Mouse (Mus musculus): ENCODE measurements around the gene Ccl11. TPM values are rescaled to one million over a fixed set of nuclear protein-coding genes. Genes with fewer than 3 reads are reported as not detected.
A peak's percentile ranks its signal among the peaks of the same experiment; 100 is the strongest.

Ccl11 gene
- total RNA-seq (2021), result under 1 TPM; 0.83 to 0.95 TPM
- long read RNA-seq, experiment 1, partial matches to known transcripts, result 0 of 1 reads
- long read RNA-seq, experiment 1, other reads (novel, unspliced or antisense), result 0 of 1 reads
- long read RNA-seq, experiment 2, result 0 reads

GRCm38 (mm10) chr11:82057646-82058045 is at the start of gene Ccl11:
Ccl11 (plus strand) TSS chr11:82057823.
- DNase-seq (ENCODE audit: low spot score in 2 of 2), result peak in 1 of 2 experiments; percentile 26

GRCm38 (mm10) chr11:82010115-82010514 is 47.5 kb upstream of the Ccl11 start:
- DNase-seq (ENCODE audit: low spot score in 2 of 2), result no peak

- no peak for DNase-seq (ENCODE audit: low spot score in 2 of 2)
Observed at GRCm38 (mm10) chr11:82011411-82012193, 46.0 kb upstream of the Ccl11 start.

DNA sequence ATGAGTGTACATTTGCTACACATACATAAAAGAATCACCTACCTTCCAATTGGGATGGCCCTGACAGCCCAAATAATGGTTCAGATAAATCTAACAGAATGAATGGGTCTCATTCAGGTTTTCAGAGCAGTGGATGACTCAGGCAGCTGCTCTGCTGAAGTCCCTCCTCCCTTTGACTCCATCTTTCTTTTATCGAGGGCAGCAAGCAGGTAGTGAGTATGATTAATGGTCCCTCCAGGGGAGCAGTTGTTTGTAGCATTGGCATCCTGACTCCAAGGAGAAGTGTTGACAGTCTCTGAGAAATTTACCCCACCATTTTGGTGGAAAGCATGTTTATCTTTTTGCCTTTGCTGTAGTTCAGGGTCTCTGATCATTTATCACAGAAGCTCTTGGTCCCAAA is 43.9 kb upstream of the Ccl11 start:
- no peak for DNase-seq (ENCODE audit: low spot score in 2 of 2)

DNA sequence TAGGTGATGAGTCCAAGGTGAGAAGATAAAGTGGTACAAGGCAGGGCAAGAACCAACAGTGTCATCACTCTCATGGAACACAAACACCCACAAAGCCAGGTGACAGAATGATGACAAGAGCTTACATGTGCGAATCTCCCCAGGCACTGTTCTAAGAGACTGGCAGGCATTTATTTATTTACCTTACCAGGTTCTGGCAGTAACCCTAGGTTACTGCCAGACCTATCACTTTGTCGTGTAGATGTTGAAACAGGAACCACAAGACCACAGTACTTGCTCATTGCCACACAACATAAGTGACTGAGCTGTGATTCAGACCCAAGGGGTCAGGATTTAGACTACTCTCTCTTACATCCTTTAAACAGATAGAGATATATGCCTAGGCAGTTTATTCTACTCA is 42.6 kb upstream of the Ccl11 start:
- no peak for DNase-seq (ENCODE audit: low spot score in 2 of 2)

DNA sequence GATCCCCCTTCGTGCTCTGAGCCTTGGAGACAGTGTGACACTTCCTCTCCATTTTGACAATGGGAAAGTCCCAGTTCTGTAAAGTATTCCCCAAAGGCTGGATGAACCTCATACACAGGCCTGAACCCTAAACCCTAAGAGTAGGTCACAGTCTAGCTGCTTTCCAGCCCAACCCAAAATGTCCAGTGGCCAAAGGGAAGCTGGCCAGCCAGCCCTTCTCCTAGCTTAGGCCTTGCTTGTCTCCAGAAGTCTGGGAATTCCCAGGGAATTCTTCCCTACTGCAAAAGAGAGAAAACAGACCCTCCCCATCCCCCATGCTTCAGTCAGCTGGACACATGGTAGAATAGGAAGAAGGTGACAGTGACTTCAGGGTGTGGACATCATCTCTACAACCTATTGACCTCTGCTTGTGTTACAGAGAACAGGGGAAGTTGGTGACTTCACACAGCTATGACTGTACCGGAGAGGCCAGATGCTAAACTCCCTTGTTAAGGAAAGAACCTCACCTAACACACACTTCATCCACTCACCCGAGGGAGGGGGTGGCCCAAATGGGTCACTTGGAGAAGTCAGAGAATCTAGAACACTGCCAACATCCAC is 41.3 kb upstream of the Ccl11 start:
- no peak for DNase-seq (ENCODE audit: low spot score in 2 of 2)

DNA sequence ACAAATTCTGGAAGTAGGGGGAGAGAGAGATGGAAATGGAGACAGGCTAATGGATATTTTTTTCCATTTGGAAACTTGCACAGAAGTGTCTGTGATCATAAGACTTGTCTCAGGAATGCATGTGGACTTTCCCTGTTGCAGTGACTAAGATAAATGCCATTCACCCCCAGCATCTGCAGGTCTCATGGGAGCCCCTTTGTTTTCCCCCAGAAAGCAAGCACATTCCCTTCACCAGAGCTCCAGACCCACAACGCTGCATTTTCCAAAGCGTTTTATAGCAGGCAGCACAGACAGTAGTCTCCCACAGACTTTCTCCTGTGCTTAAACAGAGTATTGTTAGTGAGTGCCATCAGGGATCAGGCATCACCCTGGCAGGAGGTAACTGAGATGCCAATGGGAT is 38.2 kb upstream of the Ccl11 start:
- DNase-seq (ENCODE audit: low spot score in 2 of 2), result no peak

GRCm38 (mm10) chr11:82019793-82020192 is 37.8 kb upstream of the Ccl11 start:
- DNase-seq (ENCODE audit: low spot score in 2 of 2), result no peak

DNA sequence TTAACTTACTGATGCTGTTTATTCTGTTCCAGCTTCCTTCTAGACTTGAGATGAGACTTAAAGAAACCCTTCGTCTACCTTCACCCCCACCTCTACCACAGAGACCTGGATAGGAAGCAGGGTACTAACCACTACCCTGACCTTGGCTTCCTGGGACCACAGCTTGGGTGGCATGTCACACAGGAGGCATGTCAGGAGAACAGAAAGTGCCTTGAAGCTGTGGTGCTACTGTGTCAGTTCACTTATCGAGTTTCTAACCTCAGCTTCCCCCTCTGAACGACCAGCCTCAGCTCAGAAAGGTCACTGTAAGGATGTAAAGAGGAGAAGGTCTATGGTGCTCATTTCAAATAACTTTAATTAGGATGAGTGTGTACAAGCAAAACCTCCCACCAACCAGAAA is 36.2 kb upstream of the Ccl11 start:
- DNase-seq (ENCODE audit: low spot score in 2 of 2), result no peak

DNA sequence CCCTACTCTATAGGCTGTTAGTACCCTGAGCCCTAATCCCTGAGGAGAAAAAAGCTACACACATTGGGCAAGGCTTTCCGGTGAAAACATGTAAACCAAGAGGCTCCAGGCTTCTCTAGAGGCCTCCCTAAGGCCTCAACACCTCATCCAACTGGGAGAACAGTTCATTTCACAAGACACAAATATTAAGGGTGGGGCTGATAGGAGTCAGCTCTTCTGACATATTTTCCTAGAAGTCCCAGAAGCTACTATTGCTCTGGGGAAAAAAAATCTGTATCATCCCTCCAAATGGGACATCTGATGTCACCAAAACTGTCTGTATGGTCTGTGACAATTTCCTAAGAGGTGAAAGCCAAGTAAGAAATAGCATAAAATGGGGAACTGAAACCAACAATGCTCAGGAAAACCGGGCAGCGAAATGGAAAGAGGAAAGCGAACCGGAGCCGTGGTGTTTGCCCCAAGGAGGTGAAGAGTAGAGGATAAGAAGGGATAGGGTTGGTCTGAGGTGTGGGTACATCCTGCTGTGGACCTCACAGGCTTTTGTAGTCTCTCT is 35.0 kb upstream of the Ccl11 start:
- no peak for DNase-seq (ENCODE audit: low spot score in 2 of 2)

GRCm38 (mm10) chr11:82023769-82024168 is 33.9 kb upstream of the Ccl11 start:
- DNase-seq (ENCODE audit: low spot score in 2 of 2), result no peak

GRCm38 (mm10) chr11:82030171-82030570 is 27.5 kb upstream of the Ccl11 start:
- no peak for DNase-seq (ENCODE audit: low spot score in 2 of 2)

GRCm38 (mm10) chr11:82032136-82032535 is 25.5 kb upstream of the Ccl11 start:
- no peak for DNase-seq (ENCODE audit: low spot score in 2 of 2)

GRCm38 (mm10) chr11:82032678-82033344 is 24.8 kb upstream of the Ccl11 start:
- DNase-seq (ENCODE audit: low spot score in 2 of 2), result no peak

DNA sequence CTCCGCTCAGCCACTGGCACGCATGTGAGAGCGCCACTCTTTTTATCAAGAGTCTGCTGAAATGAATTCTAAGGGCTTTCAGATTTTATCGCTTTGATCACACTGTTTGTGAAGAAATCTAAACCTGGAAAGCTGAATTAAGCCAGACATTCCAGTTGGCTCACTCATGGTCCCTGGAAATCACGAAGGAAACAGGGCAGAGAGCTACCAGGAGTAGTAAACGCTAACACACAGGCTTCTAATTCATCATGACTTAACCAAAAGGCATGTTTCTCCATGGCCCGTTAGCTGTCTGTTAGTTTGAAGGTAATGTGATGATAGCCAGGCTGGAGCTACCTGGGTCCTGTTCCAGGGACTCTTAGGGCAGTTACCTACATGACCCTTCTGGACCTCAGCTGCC is 23.2 kb upstream of the Ccl11 start:
- no peak for DNase-seq (ENCODE audit: low spot score in 2 of 2)

GRCm38 (mm10) chr11:82035356-82035755 is 22.3 kb upstream of the Ccl11 start, which contains the start of gene Ccl2:
Ccl2 (plus strand) TSS chr11:82035571.
- DNase-seq (ENCODE audit: low spot score in 2 of 2), result peak; percentile 32 to 73

- DNase-seq (ENCODE audit: low spot score in 2 of 2), result no peak
Observed at GRCm38 (mm10) chr11:82035857-82036256, 21.8 kb upstream of the Ccl11 start.

GRCm38 (mm10) chr11:82038535-82038934 is 19.1 kb upstream of the Ccl11 start, which contains the start of gene Gm17268:
Gm17268 (minus strand) TSS chr11:82038562.
- DNase-seq (ENCODE audit: low spot score in 2 of 2), result no peak

DNA sequence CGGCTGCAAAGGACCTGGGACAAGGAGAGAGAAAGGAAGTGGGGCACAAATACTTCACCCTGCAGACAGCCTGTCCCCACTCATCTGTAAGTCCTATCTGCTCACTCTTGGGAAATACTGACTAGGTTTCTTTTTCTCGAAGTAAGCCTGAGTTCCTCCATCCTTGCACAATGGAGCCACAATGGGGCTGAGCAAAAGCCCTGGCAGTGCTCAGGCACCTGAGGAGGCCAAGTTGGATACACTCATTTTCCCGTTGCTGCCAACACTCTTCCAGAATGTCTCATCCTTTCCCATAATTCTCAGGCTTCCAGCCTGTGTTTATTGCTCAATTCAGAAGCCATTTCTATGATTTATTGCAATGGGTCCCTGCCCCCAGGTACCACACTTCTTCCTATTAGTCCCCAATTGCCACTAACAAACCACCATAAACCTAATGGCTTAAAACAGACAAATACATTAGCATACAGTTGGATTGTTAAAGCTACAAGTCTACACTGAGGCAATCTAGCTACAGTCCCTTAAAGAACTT is 18.4 kb upstream of the Ccl11 start:
- no peak for DNase-seq (ENCODE audit: low spot score in 2 of 2)

GRCm38 (mm10) chr11:82041671-82042080 is 15.9 kb upstream of the Ccl11 start:
- no peak for DNase-seq (ENCODE audit: low spot score in 2 of 2)

GRCm38 (mm10) chr11:82045471-82045870 is 12.2 kb upstream of the Ccl11 start, which contains the start of gene Ccl7:
Ccl7 (plus strand) TSS chr11:82045712.
- peak in 1 of 2 experiments; percentile 30 for DNase-seq (ENCODE audit: low spot score in 2 of 2)

Measured in layer of hippocampus, postnatal 14 days (tissue).